Comparison of ENCODE assay signal across 15 mouse cellular contexts in genomic region chr6:36672399-36673221, GRCm38 (mm10).
DNase-seq lines count a peak whose midpoint lies in the region; ATAC-seq and TF ChIP-seq lines count a peak whose summit lies in the region.
"Had no signal": no experiment of that assay in that cellular context is flagged by ENCODE, and none has a peak within 500 bp of the region (broad histone marks: within the 10 kb centered on the region; RNA-seq: fewer than 3 reads in every experiment).

No protein-coding gene starts in this region.

- no peaks in the 10 kb centered on the region for H3K27me3 ChIP-seq in lung, embryonic 14.5 days (ENCODE audit: insufficient read depth, low read length)
- no peaks in the 10 kb centered on the region for H3K27me3 ChIP-seq in embryonic facial prominence, embryonic 15.5 days
- no peaks in the 10 kb centered on the region for H3K27me3 ChIP-seq in forebrain, embryonic 14.5 days (replicated peaks; ENCODE audit: control insufficient read depth, insufficient read depth, low read length)
- H3K27me3 ChIP-seq: embryonic facial prominence, embryonic 12.5 days; heart, embryonic 12.5 days; liver, embryonic 13.5 days had no signal

- no peak for ATAC-seq in lung, embryonic 14.5 days (ENCODE audit: insufficient read depth)
- ATAC-seq in embryonic facial prominence, embryonic 15.5 days (ENCODE audit: insufficient number of reproducible peaks, low FRiP score, low TSS enrichment, low read depth): peak; percentile 39; the same call in 1 of the 2 replicates
- peak; percentile 78 for ATAC-seq in forebrain, embryonic 14.5 days

- no peak overlapping the region for H3K4me3 ChIP-seq in lung, embryonic 14.5 days (ENCODE audit: low read depth, low read length)
- no peak overlapping the region for H3K4me3 ChIP-seq in embryonic facial prominence, embryonic 15.5 days (replicated peaks)
- no peak overlapping the region for H3K4me3 ChIP-seq in forebrain, embryonic 14.5 days (ENCODE audit: low read depth, low read length)
- H3K4me3 ChIP-seq: embryonic facial prominence, embryonic 12.5 days; gastrocnemius, adult 2 months; heart, embryonic 12.5 days; liver, embryonic 13.5 days had no signal

- WGBS in lung, embryonic 14.5 days: 76% methylated on average over 11 of the region's 11 CpGs
- WGBS in embryonic facial prominence, embryonic 15.5 days: 60% methylated on average over 11 of the region's 11 CpGs
- 26% methylated on average over 11 of the region's 11 CpGs for WGBS in forebrain, embryonic 14.5 days

- TF ChIP-seq CTCF in lung, embryonic 14.5 days (IDR thresholded peaks at IDR 0.05; ENCODE audit: low read depth): no peak

- peaks cover 4% of the 10 kb centered on the region for H3K4me1 ChIP-seq in lung, embryonic 14.5 days (ENCODE audit: insufficient read depth)
- H3K4me1 ChIP-seq in embryonic facial prominence, embryonic 15.5 days: 0 out of 2 replicates have a peak, but pooled peaks cover 11% of the 10 kb centered on the region
- peaks cover 12% of the 10 kb centered on the region; the same call in 1 of the 2 replicates for H3K4me1 ChIP-seq in forebrain, embryonic 14.5 days (ENCODE audit: control insufficient read depth, insufficient read depth, low read length)
- H3K4me1 ChIP-seq: embryonic facial prominence, embryonic 12.5 days; liver, embryonic 13.5 days had no signal

- H3K36me3 ChIP-seq in lung, embryonic 14.5 days (ENCODE audit: insufficient read depth): no peaks in the 10 kb centered on the region
- no peaks in the 10 kb centered on the region for H3K36me3 ChIP-seq in embryonic facial prominence, embryonic 15.5 days
- no peaks in the 10 kb centered on the region for H3K36me3 ChIP-seq in forebrain, embryonic 14.5 days (ENCODE audit: control insufficient read depth, insufficient read depth, low read length)
- H3K36me3 ChIP-seq: embryonic facial prominence, embryonic 12.5 days; heart, embryonic 12.5 days; liver, embryonic 13.5 days had no signal

- DNase-seq in lung, embryonic 14.5 days: peak; percentile 37
- DNase-seq in lung, postnatal 25 days (ENCODE audit: low spot score): no peak
- DNase-seq in forebrain, embryonic 14.5 days (ENCODE audit: low spot score): peak; percentile 61
- DNase-seq in lung, postnatal 10 days: peak; percentile 16
- no peak for DNase-seq in spleen, adult 12 weeks (ENCODE audit: low spot score)
- no peak for DNase-seq in thymus, postnatal 10 days (ENCODE audit: low spot score in 2 of 2)
- DNase-seq in adipocyte (ENCODE audit: low spot score): no peak
- DNase-seq: adrenal gland, postnatal 10 days; gastrocnemius, adult 2 months; liver, embryonic 13.5 days; spleen, adult 18-20 months; thymus, adult 2 months had no signal

- no peak overlapping the region for H3K4me2 ChIP-seq in lung, embryonic 14.5 days
- H3K4me2 ChIP-seq in embryonic facial prominence, embryonic 15.5 days (replicated peaks): no peak overlapping the region
- no peak overlapping the region for H3K4me2 ChIP-seq in forebrain, embryonic 14.5 days (ENCODE audit: low read length)
- H3K4me2 ChIP-seq: embryonic facial prominence, embryonic 12.5 days; heart, embryonic 12.5 days; liver, embryonic 13.5 days had no signal

- H3K9me3 ChIP-seq in lung, embryonic 14.5 days (ENCODE audit: low read depth, low read length): no peaks in the 10 kb centered on the region
- no peaks in the 10 kb centered on the region for H3K9me3 ChIP-seq in embryonic facial prominence, embryonic 15.5 days (replicated peaks)
- H3K9me3 ChIP-seq in forebrain, embryonic 14.5 days (replicated peaks; ENCODE audit: control insufficient read depth, low read length): no peaks in the 10 kb centered on the region
- H3K9me3 ChIP-seq: embryonic facial prominence, embryonic 12.5 days; heart, embryonic 12.5 days; liver, embryonic 13.5 days had no signal

- no peak overlapping the region for H3K27ac ChIP-seq in lung, embryonic 14.5 days (ENCODE audit: low read depth)
- peak overlapping the region; percentile 49 for H3K27ac ChIP-seq in embryonic facial prominence, embryonic 15.5 days (replicated peaks)
- peak overlapping the region; percentile 3; the same call in 1 of the 2 replicates for H3K27ac ChIP-seq in forebrain, embryonic 14.5 days (ENCODE audit: low read depth, low read length)
- H3K27ac ChIP-seq: embryonic facial prominence, embryonic 12.5 days; gastrocnemius, adult 2 months; liver, embryonic 13.5 days had no signal

- H3K9ac ChIP-seq in lung, embryonic 14.5 days: no peak overlapping the region
- no peak overlapping the region for H3K9ac ChIP-seq in embryonic facial prominence, embryonic 15.5 days
- no peak overlapping the region for H3K9ac ChIP-seq in forebrain, embryonic 14.5 days (ENCODE audit: low read length)
- H3K9ac ChIP-seq: embryonic facial prominence, embryonic 12.5 days; heart, embryonic 12.5 days; liver, embryonic 13.5 days had no signal

Comparison
In these comparisons a context has a peak if more than half of its experiments do, and no peak if none do; other contexts are left out.
1. DNase-seq: peak in lung, embryonic 14.5 days (single experiment), forebrain, embryonic 14.5 days (single experiment) and lung, postnatal 10 days (single experiment); none in lung, postnatal 25 days (single experiment), spleen, adult 12 weeks (single experiment), thymus, postnatal 10 days (0 of 2) and adipocyte (single experiment).